In the genomic region with DNA sequence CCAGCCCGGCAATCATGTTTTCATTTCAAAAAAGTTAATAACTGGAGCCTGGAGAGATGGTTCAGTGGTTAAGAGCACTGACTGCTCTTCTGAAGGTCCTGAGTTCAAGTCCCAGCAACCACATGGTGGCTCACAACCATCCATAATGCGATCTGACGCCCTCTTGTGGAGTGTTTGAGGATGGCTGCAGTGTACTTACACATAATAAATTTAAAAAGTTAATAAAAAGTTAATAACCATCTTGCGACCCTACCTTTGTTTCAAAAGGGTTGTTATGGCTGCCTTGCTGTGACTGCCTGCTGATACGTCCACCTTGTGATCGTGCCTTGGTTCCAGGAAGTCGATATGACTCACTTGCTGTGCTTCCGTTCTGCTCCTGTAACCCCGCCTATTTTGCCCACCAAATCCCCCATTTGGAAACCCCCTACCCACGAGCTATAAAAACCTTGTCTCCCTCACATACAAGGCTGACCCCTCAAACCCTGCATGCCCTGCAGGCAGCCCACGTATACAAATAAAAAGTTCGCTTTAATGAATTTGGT, we compare ENCODE assay signal across 26 mouse cellular contexts. TPM values are rescaled to one million over a fixed set of nuclear protein-coding genes. Genes with fewer than 3 reads are reported as not detected.
A peak's percentile ranks its signal among the peaks of the same experiment; 100 is the strongest.
DNase-seq lines count a peak whose midpoint lies in the region; ATAC-seq and TF ChIP-seq lines count a peak whose summit lies in the region.
"Had no signal": no experiment of that assay in that cellular context is flagged by ENCODE, and none has a peak within 500 bp of the region (broad histone marks: within the 10 kb centered on the region; RNA-seq: fewer than 3 reads in every experiment).

No protein-coding gene starts in this region.

- H3K27ac ChIP-seq in kidney, postnatal 0 days: no peak overlapping the region
- no peak overlapping the region for H3K27ac ChIP-seq in midbrain, postnatal 0 days (ENCODE audit: low read depth, low read length)
- no peak overlapping the region for H3K27ac ChIP-seq in midbrain, embryonic 14.5 days (replicated peaks; ENCODE audit: low read depth, low read length)
- H3K27ac ChIP-seq in stomach, postnatal 0 days (replicated peaks): no peak overlapping the region
- no peak overlapping the region for H3K27ac ChIP-seq in forebrain, embryonic 10.5 days
- H3K27ac ChIP-seq: embryonic facial prominence, embryonic 15.5 days; forebrain, embryonic 15.5 days; hindbrain, embryonic 14.5 days had no signal

- H3K9ac ChIP-seq in kidney, postnatal 0 days (ENCODE audit: low read depth, low read length): no peak overlapping the region
- H3K9ac ChIP-seq in midbrain, postnatal 0 days (replicated peaks; ENCODE audit: low read length, poor library complexity, severe bottlenecking): no peak overlapping the region
- H3K9ac ChIP-seq in midbrain, embryonic 14.5 days (replicated peaks; ENCODE audit: low read length): no peak overlapping the region
- no peak overlapping the region for H3K9ac ChIP-seq in stomach, postnatal 0 days (ENCODE audit: low read length)
- H3K9ac ChIP-seq: embryonic facial prominence, embryonic 15.5 days; forebrain, embryonic 15.5 days; hindbrain, embryonic 14.5 days had no signal

- H3K4me3 ChIP-seq in kidney, postnatal 0 days (replicated peaks; ENCODE audit: low read depth, low read length): no peak overlapping the region
- H3K4me3 ChIP-seq in midbrain, postnatal 0 days (ENCODE audit: low read depth, low read length): no peak overlapping the region
- no peak overlapping the region for H3K4me3 ChIP-seq in midbrain, embryonic 14.5 days (replicated peaks; ENCODE audit: low read depth, low read length)
- H3K4me3 ChIP-seq in E14TG2a.4 (replicated peaks; ENCODE audit: low read length): no peak overlapping the region
- H3K4me3 ChIP-seq in stomach, postnatal 0 days (ENCODE audit: low read depth, low read length): no peak overlapping the region
- H3K4me3 ChIP-seq in forebrain, embryonic 10.5 days: no peak overlapping the region
- H3K4me3 ChIP-seq: embryonic facial prominence, embryonic 15.5 days; forebrain, embryonic 15.5 days had no signal

- H3K4me1 ChIP-seq in kidney, postnatal 0 days (replicated peaks; ENCODE audit: insufficient read depth, low read length): 0 out of 2 replicates have a peak, but pooled peaks cover 6% of the 10 kb centered on the region
- H3K4me1 ChIP-seq in midbrain, postnatal 0 days (ENCODE audit: insufficient read depth, low read length): peaks cover 5% of the 10 kb centered on the region
- H3K4me1 ChIP-seq in midbrain, embryonic 14.5 days (ENCODE audit: control insufficient read depth, insufficient read depth, low read length): peaks cover 8% of the 10 kb centered on the region
- peaks cover 41% of the 10 kb centered on the region for H3K4me1 ChIP-seq in E14TG2a.4 (replicated peaks; ENCODE audit: low read depth, low read length)
- no peaks in the 10 kb centered on the region for H3K4me1 ChIP-seq in stomach, postnatal 0 days (replicated peaks; ENCODE audit: control insufficient read depth, insufficient read depth)
- peaks cover 18% of the 10 kb centered on the region for H3K4me1 ChIP-seq in forebrain, embryonic 10.5 days

- H3K27me3 ChIP-seq in kidney, postnatal 0 days (ENCODE audit: insufficient read depth, low read length): no peaks in the 10 kb centered on the region
- H3K27me3 ChIP-seq in midbrain, postnatal 0 days (ENCODE audit: insufficient read depth, low read length): no peaks in the 10 kb centered on the region
- no peaks in the 10 kb centered on the region for H3K27me3 ChIP-seq in midbrain, embryonic 14.5 days (ENCODE audit: control insufficient read depth, insufficient read depth, low read length)
- no peaks in the 10 kb centered on the region for H3K27me3 ChIP-seq in E14TG2a.4 (ENCODE audit: insufficient read depth, low read length)
- H3K27me3 ChIP-seq in stomach, postnatal 0 days (ENCODE audit: control insufficient read depth, insufficient read depth, low read length): no peaks in the 10 kb centered on the region
- no peaks in the 10 kb centered on the region for H3K27me3 ChIP-seq in forebrain, embryonic 10.5 days (ENCODE audit: poor library complexity, severe bottlenecking)
- H3K27me3 ChIP-seq: embryonic facial prominence, embryonic 15.5 days; forebrain, embryonic 15.5 days had no signal

- no peak for TF ChIP-seq EP300 in stomach, postnatal 0 days (optimal IDR thresholded peaks at IDR 0.05)

- WGBS in kidney, postnatal 0 days: 80% methylated on average over 12 of the region's 12 CpGs
- WGBS in midbrain, postnatal 0 days: 86% methylated on average over 12 of the region's 12 CpGs
- WGBS in midbrain, embryonic 14.5 days: 89% methylated on average over 12 of the region's 12 CpGs
- WGBS in stomach, postnatal 0 days: 81% methylated on average over 12 of the region's 12 CpGs
- WGBS in forebrain, embryonic 10.5 days: 89% methylated on average over 12 of the region's 12 CpGs

- H3K4me2 ChIP-seq in kidney, postnatal 0 days (ENCODE audit: low read length): no peak overlapping the region
- H3K4me2 ChIP-seq in midbrain, postnatal 0 days (ENCODE audit: low read depth, low read length, poor library complexity, severe bottlenecking): no peak overlapping the region
- H3K4me2 ChIP-seq in midbrain, embryonic 14.5 days (ENCODE audit: low read length): no peak overlapping the region
- no peak overlapping the region for H3K4me2 ChIP-seq in stomach, postnatal 0 days (replicated peaks; ENCODE audit: low read depth)
- H3K4me2 ChIP-seq: embryonic facial prominence, embryonic 15.5 days; forebrain, embryonic 15.5 days; hindbrain, embryonic 14.5 days; midbrain, embryonic 11.5 days had no signal

- DNase-seq in kidney, postnatal 0 days (ENCODE audit: low spot score): no peak
- DNase-seq in kidney, postnatal 14 days: no peak
- DNase-seq in midbrain, postnatal 0 days (ENCODE audit: low spot score): no peak
- DNase-seq in midbrain, embryonic 14.5 days: no peak
- no peak for DNase-seq in stomach, postnatal 0 days (ENCODE audit: low spot score)
- no peak for DNase-seq in forebrain, embryonic 10.5 days (ENCODE audit: extremely low spot score, low spot score)
- DNase-seq: adrenal gland, adult 2 months; cerebellum, adult 11 months; cerebellum, adult 9-11 months; gastrocnemius, postnatal 25 days; heart, adult 18-20 months; kidney, adult 2 months; kidney, postnatal 10 days; lung, postnatal 10 days; retina, postnatal 1 day; right cerebral cortex, postnatal 25 days had no signal

- TF ChIP-seq CTCF in kidney, postnatal 0 days (IDR thresholded peaks at IDR 0.05; ENCODE audit: low read depth): peak; percentile 33; the same call in 1 of the 2 replicates
- peak; percentile 17; the same call in 1 of the 2 replicates for TF ChIP-seq CTCF in midbrain, postnatal 0 days (IDR thresholded peaks at IDR 0.05)
- peak; percentile 32 for TF ChIP-seq CTCF in E14TG2a.4 (conservative IDR thresholded peaks at IDR 0.05; ENCODE audit: low read length)
- TF ChIP-seq CTCF in stomach, postnatal 0 days (IDR thresholded peaks at IDR 0.05; ENCODE audit: low read depth): peak; percentile 23; the same call in 1 of the 2 replicates

- no peaks in the 10 kb centered on the region for H3K9me3 ChIP-seq in kidney, postnatal 0 days (replicated peaks; ENCODE audit: low read length)
- no peaks in the 10 kb centered on the region for H3K9me3 ChIP-seq in midbrain, postnatal 0 days (ENCODE audit: low read length)
- H3K9me3 ChIP-seq in midbrain, embryonic 14.5 days (ENCODE audit: control insufficient read depth, low read length): no peaks in the 10 kb centered on the region
- H3K9me3 ChIP-seq in E14TG2a.4 (ENCODE audit: low read length): no peaks in the 10 kb centered on the region
- H3K9me3 ChIP-seq in stomach, postnatal 0 days (ENCODE audit: control insufficient read depth, low read length): no peaks in the 10 kb centered on the region
- no peaks in the 10 kb centered on the region for H3K9me3 ChIP-seq in forebrain, embryonic 10.5 days
- H3K9me3 ChIP-seq: embryonic facial prominence, embryonic 15.5 days; forebrain, embryonic 15.5 days had no signal

- ATAC-seq in kidney, postnatal 0 days (replicated peaks; ENCODE audit: low FRiP score, low read depth): no peak
- ATAC-seq in midbrain, postnatal 0 days (ENCODE audit: low FRiP score): no peak
- ATAC-seq in midbrain, embryonic 14.5 days (ENCODE audit: low FRiP score, low TSS enrichment): no peak
- no peak for ATAC-seq in stomach, postnatal 0 days (ENCODE audit: low FRiP score, low TSS enrichment)
- ATAC-seq: forebrain, embryonic 15.5 days had no signal

- no peaks in the 10 kb centered on the region for H3K36me3 ChIP-seq in kidney, postnatal 0 days (ENCODE audit: insufficient read depth, low read length)
- no peaks in the 10 kb centered on the region for H3K36me3 ChIP-seq in midbrain, postnatal 0 days (ENCODE audit: insufficient read depth, low read length)
- H3K36me3 ChIP-seq in midbrain, embryonic 14.5 days (ENCODE audit: control insufficient read depth, insufficient read depth, low read length): no peaks in the 10 kb centered on the region
- peaks cover 15% of the 10 kb centered on the region for H3K36me3 ChIP-seq in E14TG2a.4 (ENCODE audit: insufficient read depth, low read length)
- H3K36me3 ChIP-seq in stomach, postnatal 0 days (ENCODE audit: control insufficient read depth, insufficient read depth, low read length): no peaks in the 10 kb centered on the region
- H3K36me3 ChIP-seq in forebrain, embryonic 10.5 days (replicated peaks): peaks cover 8% of the 10 kb centered on the region
- H3K36me3 ChIP-seq: embryonic facial prominence, embryonic 15.5 days; forebrain, embryonic 15.5 days had no signal

RNA-seq across cellular contexts. Expression of a gene that starts 3.0 kb away (rescaled TPM):
- polyA plus RNA-seq in kidney, postnatal 0 days (2015; fragmentation: Nextera tagmentation; extraction: Ambion mirVana): 70.5 and 85.9 TPM in 2 replicates
- 13.9 and 21.1 TPM in 2 replicates for total RNA-seq in midbrain, postnatal 0 days (2014; rRNA removed)
- 7.4 and 10.0 TPM in 2 replicates for polyA plus RNA-seq in midbrain, postnatal 0 days (2015; fragmentation: Nextera tagmentation; extraction: Ambion mirVana)
- polyA plus RNA-seq in midbrain, embryonic 14.5 days (2014; fragmentation: Nextera tagmentation; extraction: Ambion mirVana): 24.9 and 67.9 TPM in 2 replicates
- polyA plus RNA-seq in stomach, postnatal 0 days (2015; fragmentation: Nextera tagmentation; extraction: Ambion mirVana): 31.6 and 44.5 TPM in 2 replicates
- 366 and 373 TPM in 2 replicates for polyA plus RNA-seq in forebrain, embryonic 10.5 days (2016; fragmentation: Nextera tagmentation; extraction: Ambion mirVana)

RNA-seq across cellular contexts. Expression of a gene that starts 14.1 kb away (rescaled TPM):
- polyA plus RNA-seq in kidney, postnatal 0 days (2015; fragmentation: Nextera tagmentation; extraction: Ambion mirVana): 584 and 616 TPM in 2 replicates
- total RNA-seq in midbrain, postnatal 0 days (2014; rRNA removed): 78.8 and 96.7 TPM in 2 replicates
- polyA plus RNA-seq in midbrain, postnatal 0 days (2015; fragmentation: Nextera tagmentation; extraction: Ambion mirVana): 92.4 and 104 TPM in 2 replicates
- polyA plus RNA-seq in midbrain, embryonic 14.5 days (2014; fragmentation: Nextera tagmentation; extraction: Ambion mirVana): 55.0 and 111 TPM in 2 replicates
- polyA plus RNA-seq in stomach, postnatal 0 days (2015; fragmentation: Nextera tagmentation; extraction: Ambion mirVana): 228 and 244 TPM in 2 replicates
- 364 and 368 TPM in 2 replicates for polyA plus RNA-seq in forebrain, embryonic 10.5 days (2016; fragmentation: Nextera tagmentation; extraction: Ambion mirVana)

RNA-seq across cellular contexts. Expression of a gene that starts 44.2 kb away (rescaled TPM):
- polyA plus RNA-seq in kidney, postnatal 0 days (2015; fragmentation: Nextera tagmentation; extraction: Ambion mirVana): 1.1 and 1.6 TPM in 2 replicates
- total RNA-seq in midbrain, postnatal 0 days (2014; rRNA removed): 3.0 and 5.1 TPM in 2 replicates
- 4.5 and 5.1 TPM in 2 replicates for polyA plus RNA-seq in midbrain, postnatal 0 days (2015; fragmentation: Nextera tagmentation; extraction: Ambion mirVana)
- polyA plus RNA-seq in midbrain, embryonic 14.5 days (2014; fragmentation: Nextera tagmentation; extraction: Ambion mirVana): 0.70 and 2.0 TPM in 2 replicates
- polyA plus RNA-seq in stomach, postnatal 0 days (2015; fragmentation: Nextera tagmentation; extraction: Ambion mirVana): 1.9 and 2.1 TPM in 2 replicates
- 0.20 and 0.24 TPM in 2 replicates for polyA plus RNA-seq in forebrain, embryonic 10.5 days (2016; fragmentation: Nextera tagmentation; extraction: Ambion mirVana)
- total RNA-seq: adrenal gland, adult 2 months; common myeloid progenitor, adult 5-6 weeks; G1E; gastrocnemius, postnatal 25 days; megakaryocyte progenitor cell, adult 5-6 weeks; monocyte, adult 5-6 weeks had no signal
- polyA plus RNA-seq: G1E; liver, embryonic 16.5 days; midbrain, embryonic 11.5 days had no signal
